Mouse (Mus musculus): ENCODE results near the gene Scaf1.

DNA sequence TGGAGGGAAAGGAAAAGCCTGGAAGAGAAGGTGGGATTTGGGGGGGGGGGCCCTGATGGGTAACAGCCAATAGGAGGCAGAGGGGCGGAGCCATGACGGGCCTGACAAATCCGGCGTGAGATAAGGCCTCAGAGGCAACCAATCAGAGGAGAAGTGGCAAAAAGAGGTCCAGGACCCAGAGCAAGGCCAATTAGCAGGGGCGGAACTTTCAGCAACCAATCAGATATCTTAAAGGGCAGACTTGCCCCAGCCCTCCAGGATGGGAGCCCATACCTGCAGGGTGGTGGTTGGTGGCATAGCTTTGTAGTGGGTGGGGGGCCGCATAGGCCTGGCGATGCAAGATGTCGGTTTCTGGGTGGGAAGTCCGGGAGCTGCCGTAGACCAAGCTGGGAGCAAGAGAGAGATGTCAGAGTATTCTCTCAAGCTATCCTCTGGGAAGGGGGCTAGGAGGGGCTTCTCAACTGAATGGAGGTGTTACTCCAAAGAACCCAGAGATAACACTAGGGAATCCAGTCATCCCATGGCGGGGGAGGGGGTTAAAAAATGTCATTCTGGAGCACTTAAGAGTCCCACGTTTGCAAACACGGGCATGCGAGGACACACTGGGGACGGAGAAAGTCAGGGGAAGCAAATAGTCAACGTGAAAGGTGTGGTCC, 34.9 kb upstream of the Scaf1 start:
- no peak for TF ChIP-seq GATA1 (IDR thresholded peaks at IDR 0.05; ENCODE audit: borderline replicate concordance, low read length)
- TF ChIP-seq FLI1 (IDR thresholded peaks at IDR 0.05; ENCODE audit: low read length): no peak

Data from megakaryocyte, embryonic 14.5 days (primary cell).